In genomic region chr12:81026277-81026994, GRCm38 (mm10) we compare ENCODE assay signal across 8 mouse cellular contexts. TPM values are rescaled to one million over a fixed set of nuclear protein-coding genes. Genes with fewer than 3 reads are reported as not detected.
DNase-seq lines count a peak whose midpoint lies in the region; ATAC-seq lines count a peak whose summit lies in the region.

Smoc1 (plus strand) TSS chr12:81026808.

- H3K4me3 ChIP-seq in forebrain, embryonic 10.5 days, result peak within 1 kb of the TSS; percentile 82
- H3K4me3 ChIP-seq in heart, embryonic 15.5 days, result peak within 1 kb of the TSS; percentile 65
- peak within 1 kb of the TSS; percentile 56 for H3K4me3 ChIP-seq in liver, embryonic 15.5 days (replicated peaks)

- no peaks in the 10 kb centered on the region for H3K9me3 ChIP-seq in forebrain, embryonic 10.5 days
- no peaks in the 10 kb centered on the region for H3K9me3 ChIP-seq in heart, embryonic 15.5 days (replicated peaks)
- no peaks in the 10 kb centered on the region for H3K9me3 ChIP-seq in liver, embryonic 15.5 days (replicated peaks)

- DNase-seq in ES-CJ7 (ENCODE audit: low read depth, low spot score), result peak; percentile 82
- DNase-seq in adrenal gland, postnatal 4 days (ENCODE audit: low spot score in 2 of 2), result peak; percentile 69 to 76
- peak; percentile 84 for DNase-seq in forebrain, embryonic 10.5 days (ENCODE audit: extremely low spot score, low spot score)
- DNase-seq in kidney, postnatal 4 days, result peak; percentile 64 to 67
- DNase-seq in right cerebral cortex, adult 2 months (ENCODE audit: low spot score in 2 of 2), result peak; percentile 61 to 64
- no peak for DNase-seq in spleen, postnatal 36 days (ENCODE audit: low spot score in 2 of 2)

- H3K36me3 ChIP-seq in forebrain, embryonic 10.5 days (replicated peaks), result no peaks in the 10 kb centered on the region
- no peaks in the 10 kb centered on the region for H3K36me3 ChIP-seq in heart, embryonic 15.5 days
- no peaks in the 10 kb centered on the region for H3K36me3 ChIP-seq in liver, embryonic 15.5 days (replicated peaks)

- peak; percentile 87 for ATAC-seq in heart, embryonic 15.5 days (replicated peaks; ENCODE audit: insufficient number of reproducible peaks, insufficient read depth, low FRiP score, low read depth)
- ATAC-seq in liver, embryonic 15.5 days (ENCODE audit: insufficient read depth), result peak; percentile 81

- H3K27ac ChIP-seq in forebrain, embryonic 10.5 days, result peak within 1 kb of the TSS; percentile 84
- H3K27ac ChIP-seq in heart, embryonic 15.5 days, result no peak within 1 kb of the TSS
- H3K27ac ChIP-seq in liver, embryonic 15.5 days (replicated peaks), result peak within 1 kb of the TSS; percentile 9; the same call in 1 of the 2 replicates

- peaks cover 50% of the 10 kb centered on the region for H3K27me3 ChIP-seq in forebrain, embryonic 10.5 days (ENCODE audit: poor library complexity, severe bottlenecking)
- peaks cover 56% of the 10 kb centered on the region for H3K27me3 ChIP-seq in heart, embryonic 15.5 days
- peaks cover 45% of the 10 kb centered on the region for H3K27me3 ChIP-seq in liver, embryonic 15.5 days

- H3K4me2 ChIP-seq in heart, embryonic 15.5 days, result peak within 1 kb of the TSS; percentile 98
- peak within 1 kb of the TSS; percentile 53 for H3K4me2 ChIP-seq in liver, embryonic 15.5 days

- peaks cover 43% of the 10 kb centered on the region for H3K4me1 ChIP-seq in forebrain, embryonic 10.5 days
- H3K4me1 ChIP-seq in heart, embryonic 15.5 days (replicated peaks), result peaks cover 13% of the 10 kb centered on the region
- H3K4me1 ChIP-seq in liver, embryonic 15.5 days (replicated peaks), result peaks cover 3% of the 10 kb centered on the region; the same call in 1 of the 2 replicates

- 5% methylated on average over 32 of the region's 42 CpGs for WGBS in forebrain, embryonic 10.5 days
- WGBS in heart, embryonic 15.5 days, result 4% methylated on average over 40 of the region's 42 CpGs
- 5% methylated on average over 38 of the region's 42 CpGs for WGBS in liver, embryonic 15.5 days (ENCODE audit: insufficient replicate concordance)

- peak within 1 kb of the TSS; percentile 39; the same call in 1 of the 2 replicates for H3K9ac ChIP-seq in heart, embryonic 15.5 days
- H3K9ac ChIP-seq in liver, embryonic 15.5 days, result 0 out of 2 replicates have a peak within 1 kb of the TSS, but pooled peaks have one; percentile 15

RNA-seq across cellular contexts. Expression of gene Smoc1, which starts in this region (rescaled TPM):
- 10 to 100 TPM; 86.0 to 89.7 TPM for total RNA-seq in adrenal gland, postnatal 4 days (2021)
- 14.9 and 15.9 TPM in 2 replicates for polyA plus RNA-seq in forebrain, embryonic 10.5 days (2016; fragmentation: Nextera tagmentation; extraction: Ambion mirVana)
- 7.0 and 9.1 TPM in 2 replicates for polyA plus RNA-seq in heart, embryonic 15.5 days (2015; fragmentation: Nextera tagmentation; extraction: Ambion mirVana)
- polyA plus RNA-seq in liver, embryonic 15.5 days (2015; fragmentation: Nextera tagmentation; extraction: Ambion mirVana), result 9.5 and 11.2 TPM in 2 replicates

Comparison
In these comparisons a context has a peak if more than half of its experiments do, and no peak if none do; other contexts are left out.
1. DNase-seq: peak in ES-CJ7 (single experiment), adrenal gland, postnatal 4 days (2 of 2), forebrain, embryonic 10.5 days (single experiment), kidney, postnatal 4 days (2 of 2) and right cerebral cortex, adult 2 months (2 of 2); none in spleen, postnatal 36 days (0 of 2).
2. Peak in every context shown above with its lines, with median percentiles within 50 percentile points of each other: H3K4me3 ChIP-seq.